Mouse (Mus musculus): ENCODE data around the gene Ftl1-ps1.

- no peak for TF ChIP-seq CTCF (IDR thresholded peaks at IDR 0.05; ENCODE audit: low read depth)
- TF ChIP-seq EP300 (IDR thresholded peaks at IDR 0.05; ENCODE audit: low read depth) = no peak
These were observed 8.3 kb upstream of the Ftl1-ps1 start for GRCm38 (mm10) chr13:74391156-74391555.
